Mouse (Mus musculus) forebrain, embryonic 12.5 days (tissue): ENCODE data around the gene Entpd3. TPM values are rescaled to one million over a fixed set of nuclear protein-coding genes. Genes with fewer than 3 reads are reported as not detected.

Source experiments
- ATAC-seq: fragments of 200-750 bp; cut with Nextera tagmentation; 2 replicates; pipeline ENCODE4 v1.8.0; 2017; ENCODE audit warnings: moderate TSS enrichment; ENCODE audit not compliant: low FRiP score
- H3K27ac ChIP-seq: fragments of 300-500 bp; sonication (generic); 2 replicates; pipeline ENCODE4 v1.5.1; 2016; ENCODE audit warnings: mild to moderate bottlenecking
- H3K27me3 ChIP-seq: fragments of 300-500 bp; sonication (generic); 2 replicates; pipeline ENCODE4 v1.6.1; 2016; ENCODE audit warnings: mild to moderate bottlenecking
- H3K36me3 ChIP-seq: fragments of 300-500 bp; sonication (generic); replicated peaks from 2 replicates; pipeline ENCODE4 v1.6.1; 2016; ENCODE audit warnings: mild to moderate bottlenecking
- H3K4me1 ChIP-seq: fragments of 300-500 bp; sonication (generic); 2 replicates; pipeline ENCODE4 v1.6.1; 2016
- H3K4me2 ChIP-seq: fragments of 300-500 bp; sonication (generic); 2 replicates; pipeline ENCODE4 v1.6.1; 2016; ENCODE audit warnings: mild to moderate bottlenecking, moderate library complexity
- H3K4me3 ChIP-seq: fragments of 300-500 bp; sonication (generic); replicated peaks from 2 replicates; pipeline ENCODE4 v1.5.1; 2016; ENCODE audit warnings: mild to moderate bottlenecking
- H3K9ac ChIP-seq: fragments of 300-500 bp; sonication (generic); 2 replicates; pipeline ENCODE4 v1.6.1; 2016; ENCODE audit warnings: mild to moderate bottlenecking
- H3K9me3 ChIP-seq: fragments of 300-500 bp; sonication (generic); 2 replicates; pipeline ENCODE4 v1.6.1; 2016
- WGBS: fragments of 180-500 bp; shearing (Covaris S2); methylation state at CpG from one replicate; pipeline ENCODE4 v1.1.7; 2016; 5-methylcytosine and 5-hydroxymethylcytosine counted together
- polyA plus RNA-seq: library from polyadenylated mRNA; unstranded; fragments of >200 nt; fragmentation: Nextera tagmentation; extraction: Ambion mirVana; gene quantifications from 2 replicates; pipeline ENCODE4 v1.2.1, GENCODE M21; 2016

Entpd3 gene
- polyA plus RNA-seq, 1 experiment from 2014 or later = 0.23 TPM

DNA sequence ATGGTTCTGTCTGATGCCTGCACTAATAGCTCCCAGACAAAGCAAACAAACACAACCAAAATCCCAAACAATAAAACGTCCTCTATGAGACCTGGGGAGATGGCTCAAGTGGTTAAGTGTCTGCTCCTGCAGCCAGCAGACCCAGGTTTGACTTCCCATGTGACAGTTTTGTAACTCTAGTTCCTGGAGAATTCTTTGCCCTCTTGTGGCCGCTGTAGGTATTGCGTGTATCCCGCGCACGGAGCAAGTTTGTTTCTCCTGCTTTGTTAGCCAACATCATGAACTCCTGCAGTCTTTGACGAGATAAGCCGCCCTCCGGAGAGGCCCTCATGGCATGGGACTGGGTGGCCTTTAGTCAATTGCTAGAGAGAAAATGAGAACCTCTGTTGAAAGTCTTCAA, 51.9 kb downstream of the Entpd3 start:
- Histone ChIP-seq H3K4me3 (no peak overlapping the region), H3K36me3 (no peaks in the 10 kb centered on the region), H3K4me1 (peaks cover 29% of the 10 kb centered on the region), H3K9me3 (no peaks in the 10 kb centered on the region), H3K27ac (no peak overlapping the region), H3K4me2 (no peak overlapping the region), H3K9ac (no peak overlapping the region), H3K27me3 (0 out of 2 replicates have a peak, but pooled peaks cover 13% of the 10 kb centered on the region)
- WGBS = 4% methylated on average over 9 of the region's 9 CpGs
- ATAC-seq = no peak

DNA sequence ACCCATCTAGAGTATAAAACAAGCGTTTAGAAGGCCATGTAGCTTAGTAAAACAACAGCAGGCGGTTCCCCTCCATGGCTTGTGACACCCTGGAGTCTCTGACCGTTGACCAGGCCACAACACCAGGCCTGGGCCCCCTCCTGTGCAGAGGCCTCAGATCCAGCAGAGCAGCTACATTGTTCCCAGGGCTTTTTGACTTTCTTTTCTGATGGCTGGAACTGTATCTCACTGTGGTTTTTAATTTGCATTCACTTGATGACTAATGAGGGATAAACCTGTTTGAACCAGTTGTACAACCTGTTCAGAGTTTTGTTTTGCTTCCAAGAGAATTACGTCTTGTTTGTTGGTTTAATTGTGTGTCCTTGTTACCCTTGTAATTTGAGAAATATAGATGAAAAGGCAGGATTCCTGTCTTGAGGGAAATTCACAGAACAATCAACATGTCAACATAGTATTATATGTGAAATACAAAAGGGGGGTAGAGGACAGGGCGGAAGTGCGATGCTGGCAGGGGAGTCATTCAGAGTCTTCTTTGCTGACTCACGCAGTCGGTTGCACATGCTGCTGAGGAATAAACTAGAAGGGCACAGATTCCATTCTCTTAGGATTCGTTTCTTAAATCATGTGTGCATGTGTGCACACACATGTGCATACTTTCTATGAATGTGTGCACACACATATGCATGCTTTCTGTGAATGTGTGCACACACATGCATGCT, 53.9 kb downstream of the Entpd3 start:
- Histone ChIP-seq H3K4me2 (no peak overlapping the region), H3K9me3 (no peaks in the 10 kb centered on the region), H3K27me3 (0 out of 2 replicates have a peak, but pooled peaks cover 13% of the 10 kb centered on the region), H3K9ac (no peak overlapping the region), H3K36me3 (no peaks in the 10 kb centered on the region), H3K4me1 (peaks cover 33% of the 10 kb centered on the region), H3K4me3 (no peak overlapping the region), H3K27ac (no peak overlapping the region)
- 34% methylated on average over 9 of the region's 9 CpGs for WGBS
- no peak for ATAC-seq

DNA sequence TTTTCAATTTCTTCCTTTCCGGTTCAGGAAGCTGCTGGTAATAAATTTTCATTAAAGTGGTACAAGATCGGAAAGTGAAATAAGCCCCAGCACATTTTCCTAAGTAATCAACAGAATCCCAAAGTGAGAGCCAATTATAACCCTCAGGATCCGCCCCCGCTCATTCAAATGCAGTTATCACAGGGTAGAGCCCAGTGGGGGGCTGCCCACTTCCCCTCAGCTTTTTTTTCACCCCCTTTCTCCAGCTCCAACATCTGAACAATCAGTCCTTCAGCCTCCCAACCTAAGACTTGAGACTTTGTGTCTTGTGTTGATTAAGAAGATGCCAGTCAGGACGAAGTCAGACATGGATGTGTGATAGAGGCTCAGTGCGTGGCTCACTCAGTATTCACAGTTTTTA, 55.2 kb downstream of the Entpd3 start:
- Histone ChIP-seq H3K36me3 (no peaks in the 10 kb centered on the region), H3K9ac (no peak overlapping the region), H3K4me3 (no peak overlapping the region), H3K27me3 (0 out of 2 replicates have a peak, but pooled peaks cover 13% of the 10 kb centered on the region), H3K9me3 (no peaks in the 10 kb centered on the region), H3K4me1 (peaks cover 33% of the 10 kb centered on the region), H3K27ac (0 out of 2 replicates have a peak overlapping the region, but pooled peaks have one; percentile 48), H3K4me2 (no peak overlapping the region)
- ATAC-seq = no peak
- 26% methylated on average over 6 of the region's 6 CpGs for WGBS

DNA sequence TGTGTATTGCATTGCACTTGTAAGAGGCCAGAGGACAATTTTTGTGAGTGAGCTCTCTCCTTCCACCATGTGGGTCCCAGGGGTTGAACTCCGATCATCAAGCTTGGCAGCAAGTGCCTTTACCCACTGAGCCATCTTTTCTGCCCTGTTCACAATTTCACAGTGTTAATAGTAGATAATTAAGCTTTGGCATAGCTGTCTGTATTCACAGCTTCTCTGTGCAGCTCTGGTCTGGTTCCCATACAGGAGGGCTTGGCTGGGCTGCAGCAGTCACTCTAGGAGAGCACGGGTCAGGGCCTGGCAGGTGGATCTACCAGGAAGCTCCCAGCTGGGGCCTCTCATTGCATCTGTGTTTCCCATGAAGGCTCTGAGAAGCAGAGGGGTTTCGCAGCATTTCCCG, 55.7 kb downstream of the Entpd3 start:
- no peaks in the 10 kb centered on the region for H3K36me3 ChIP-seq
- no peak overlapping the region for H3K4me3 ChIP-seq
- no peak overlapping the region for H3K4me2 ChIP-seq
- H3K9me3 ChIP-seq = no peaks in the 10 kb centered on the region
- 0 out of 2 replicates have a peak, but pooled peaks cover 13% of the 10 kb centered on the region for H3K27me3 ChIP-seq
- no peak for ATAC-seq
- H3K4me1 ChIP-seq = peaks cover 33% of the 10 kb centered on the region
- peak overlapping the region; percentile 48; the same call in 1 of the 2 replicates for H3K27ac ChIP-seq
- no peak overlapping the region for H3K9ac ChIP-seq
- WGBS = 55% methylated on average over 4 of the region's 4 CpGs

DNA sequence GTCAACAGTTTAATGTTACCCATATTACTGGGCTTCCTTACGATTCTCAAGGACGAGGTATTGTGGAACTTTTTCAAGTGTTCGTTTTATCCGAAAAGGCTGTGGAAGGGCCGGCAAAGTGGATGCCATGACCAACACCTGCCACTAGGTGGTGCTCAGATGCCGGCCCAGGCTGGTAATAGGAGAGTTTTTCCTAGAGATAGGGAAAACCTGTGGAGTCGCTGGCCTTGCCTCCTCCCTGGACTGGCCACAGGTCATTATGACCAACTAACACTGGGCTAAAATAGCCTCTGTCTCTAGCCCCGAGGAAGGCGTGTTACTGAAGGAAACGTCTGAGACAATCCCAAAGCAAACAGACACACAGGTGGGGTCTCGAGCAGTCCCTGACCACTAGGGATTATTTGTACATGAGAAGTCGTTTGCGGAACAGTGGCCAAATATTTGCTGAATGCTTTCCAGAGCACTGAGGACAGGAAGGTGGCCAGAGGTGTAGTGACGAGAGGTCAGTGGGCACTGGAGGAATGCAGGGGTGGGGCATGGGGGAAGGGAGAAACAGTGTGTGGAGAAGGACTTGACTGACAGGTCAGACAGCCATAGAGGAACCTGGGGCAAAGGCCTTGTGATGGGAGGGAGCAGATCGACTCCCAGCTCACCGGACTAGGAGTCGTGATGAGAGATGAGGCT, 62.0 kb downstream of the Entpd3 start:
- WGBS = 22% methylated on average over 17 of the region's 17 CpGs
- Histone ChIP-seq H3K4me2 (no peak overlapping the region), H3K36me3 (no peaks in the 10 kb centered on the region), H3K9ac (no peak overlapping the region), H3K4me3 (no peak overlapping the region), H3K4me1 (peaks cover 26% of the 10 kb centered on the region), H3K27ac (no peak overlapping the region), H3K9me3 (no peaks in the 10 kb centered on the region), H3K27me3 (0 out of 2 replicates have a peak, but pooled peaks cover 3% of the 10 kb centered on the region)
- peak; percentile 42; the same call in 1 of the 2 replicates for ATAC-seq

DNA sequence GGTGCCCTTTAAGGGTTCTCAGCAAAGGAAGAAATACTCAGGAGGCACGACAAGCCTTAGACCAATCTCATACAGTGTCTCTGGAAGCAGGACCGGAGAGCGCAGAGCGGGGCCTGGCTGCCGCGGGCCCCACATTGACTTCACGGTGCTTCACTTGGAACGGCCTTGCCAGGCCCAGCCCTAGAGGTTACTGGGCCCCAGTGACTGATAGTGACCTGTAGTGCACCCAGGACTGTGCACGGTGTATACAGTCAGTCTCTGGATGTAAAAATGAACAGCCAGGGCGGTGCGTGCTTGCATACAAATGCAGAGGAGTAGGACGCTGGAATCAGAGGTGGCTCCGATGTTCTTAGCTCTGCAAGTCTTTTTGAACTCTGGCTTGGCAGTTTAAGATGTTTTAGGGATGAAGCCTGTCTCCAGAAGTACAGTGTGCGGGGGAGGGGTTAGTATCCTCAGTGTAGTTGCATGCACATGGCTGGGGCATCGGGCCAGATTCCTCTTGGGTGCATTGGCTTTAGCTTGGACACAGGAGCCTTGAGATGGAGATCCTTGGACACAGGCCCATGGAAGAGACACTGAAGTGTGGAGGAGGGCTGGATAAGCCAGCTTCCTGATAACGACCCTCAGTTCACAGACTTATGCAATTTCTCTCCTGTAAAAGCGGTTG, 62.7 kb downstream of the Entpd3 start:
- peaks cover 1% of the 10 kb centered on the region; the same call in 1 of the 2 replicates for H3K9me3 ChIP-seq
- peak overlapping the region; percentile 28 for H3K4me2 ChIP-seq
- H3K9ac ChIP-seq = no peak overlapping the region
- 55% methylated on average over 17 of the region's 17 CpGs for WGBS
- 0 out of 2 replicates have a peak, but pooled peaks cover 3% of the 10 kb centered on the region for H3K27me3 ChIP-seq
- peak; percentile 27; the same call in 1 of the 2 replicates for ATAC-seq
- peak overlapping the region; percentile 5; the same call in 1 of the 2 replicates for H3K27ac ChIP-seq
- H3K4me1 ChIP-seq = peaks cover 26% of the 10 kb centered on the region
- H3K4me3 ChIP-seq = no peak overlapping the region
- no peaks in the 10 kb centered on the region for H3K36me3 ChIP-seq

DNA sequence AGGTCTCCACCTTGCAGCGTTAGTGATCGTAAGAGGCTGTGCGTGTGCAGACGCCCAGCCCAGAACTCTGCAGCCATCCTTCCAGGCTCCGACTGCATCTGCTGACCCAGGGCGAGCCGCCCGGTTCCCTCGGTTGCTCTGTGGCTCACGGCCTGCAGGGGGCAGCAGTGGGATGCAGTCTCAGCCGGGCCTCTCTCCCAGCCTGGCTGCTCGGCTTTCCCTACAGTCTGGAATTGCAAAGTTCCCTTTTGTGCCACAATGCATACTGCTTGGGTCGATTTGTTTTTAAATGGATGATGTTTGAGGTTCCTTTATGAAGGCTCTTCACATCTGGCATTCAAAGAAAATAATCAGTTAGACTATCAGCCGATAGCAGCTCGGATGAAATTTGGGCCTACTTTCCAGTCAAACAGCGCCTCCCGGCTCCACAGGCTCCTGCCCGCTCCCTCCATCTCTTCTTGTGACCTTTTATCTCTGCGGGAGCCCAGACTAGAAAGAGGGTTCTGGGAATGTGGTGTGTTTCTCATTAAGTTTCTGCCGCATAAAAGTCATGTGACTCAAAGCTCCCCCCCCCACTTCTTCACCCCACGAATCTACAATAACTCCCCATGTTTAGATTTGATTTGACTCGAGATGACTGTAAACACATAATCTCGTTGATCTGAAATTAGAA, 63.4 kb downstream of the Entpd3 start:
- Histone ChIP-seq H3K27me3 (0 out of 2 replicates have a peak, but pooled peaks cover 3% of the 10 kb centered on the region), H3K9me3 (peaks cover 8% of the 10 kb centered on the region), H3K4me1 (peaks cover 23% of the 10 kb centered on the region), H3K4me3 (no peak overlapping the region), H3K36me3 (no peaks in the 10 kb centered on the region), H3K9ac (peak overlapping the region; percentile 21; the same call in 1 of the 2 replicates), H3K27ac (peak overlapping the region; percentile 5; the same call in 1 of the 2 replicates), H3K4me2 (peak overlapping the region; percentile 28)
- 2% methylated on average over 23 of the region's 23 CpGs for WGBS
- ATAC-seq = peak; percentile 88

DNA sequence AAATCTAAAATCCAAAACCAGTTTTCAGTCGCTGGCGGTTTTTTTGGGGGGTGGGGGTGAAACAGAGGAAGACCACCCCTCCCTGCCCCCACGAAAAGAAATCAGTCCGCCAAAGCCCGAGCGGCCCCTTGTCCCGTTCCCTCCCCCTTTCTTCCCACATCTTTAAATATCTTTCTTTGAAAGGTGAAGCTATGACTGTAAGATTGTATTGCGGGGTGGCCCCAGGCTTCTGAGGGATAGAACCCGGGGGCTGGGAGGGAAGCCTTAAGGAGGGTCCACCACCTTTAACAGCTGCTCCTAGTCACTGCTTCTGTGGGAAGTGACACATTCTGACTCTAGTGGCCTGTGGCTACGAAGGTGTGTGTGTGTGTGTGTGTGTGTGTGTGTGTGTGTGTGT, 63.9 kb downstream of the Entpd3 start:
- H3K9ac ChIP-seq = peak overlapping the region; percentile 21; the same call in 1 of the 2 replicates
- H3K27me3 ChIP-seq = 0 out of 2 replicates have a peak, but pooled peaks cover 3% of the 10 kb centered on the region
- H3K9me3 ChIP-seq = peaks cover 11% of the 10 kb centered on the region
- H3K4me2 ChIP-seq = peak overlapping the region; percentile 28
- peak; percentile 18; the same call in 1 of the 2 replicates for ATAC-seq
- H3K4me1 ChIP-seq = peaks cover 23% of the 10 kb centered on the region
- no peak overlapping the region for H3K4me3 ChIP-seq
- no peaks in the 10 kb centered on the region for H3K36me3 ChIP-seq
- no peak overlapping the region; the same call in 1 of the 2 replicates for H3K27ac ChIP-seq
- WGBS = 10% methylated on average over 10 of the region's 10 CpGs

DNA sequence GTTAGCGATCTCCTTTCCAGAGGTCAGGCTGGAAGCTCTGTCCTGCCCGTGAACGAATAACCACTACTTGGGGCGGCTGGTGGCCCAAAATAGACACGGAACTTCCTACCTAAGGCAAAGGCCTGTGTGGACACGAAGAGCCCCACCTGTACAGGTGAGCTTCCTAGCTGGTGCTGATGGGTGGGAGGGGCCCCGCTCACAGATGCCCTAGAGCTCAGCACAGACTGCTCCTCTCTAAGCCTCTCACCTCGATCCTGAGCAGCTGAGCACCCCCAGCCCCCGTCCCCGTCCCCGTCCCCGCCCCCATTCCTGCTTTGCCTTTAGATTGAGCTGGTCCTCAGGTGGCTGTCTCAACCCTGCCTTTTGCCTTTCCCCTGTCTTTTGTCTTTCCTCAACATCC, 64.3 kb downstream of the Entpd3 start:
- Histone ChIP-seq H3K4me1 (peaks cover 23% of the 10 kb centered on the region), H3K27ac (no peak overlapping the region), H3K9me3 (peaks cover 11% of the 10 kb centered on the region), H3K27me3 (0 out of 2 replicates have a peak, but pooled peaks cover 3% of the 10 kb centered on the region), H3K9ac (no peak overlapping the region), H3K4me2 (peak overlapping the region; percentile 28; the same call in 1 of the 2 replicates), H3K36me3 (no peaks in the 10 kb centered on the region), H3K4me3 (no peak overlapping the region)
- no peak for ATAC-seq
- 28% methylated on average over 12 of the region's 12 CpGs for WGBS

DNA sequence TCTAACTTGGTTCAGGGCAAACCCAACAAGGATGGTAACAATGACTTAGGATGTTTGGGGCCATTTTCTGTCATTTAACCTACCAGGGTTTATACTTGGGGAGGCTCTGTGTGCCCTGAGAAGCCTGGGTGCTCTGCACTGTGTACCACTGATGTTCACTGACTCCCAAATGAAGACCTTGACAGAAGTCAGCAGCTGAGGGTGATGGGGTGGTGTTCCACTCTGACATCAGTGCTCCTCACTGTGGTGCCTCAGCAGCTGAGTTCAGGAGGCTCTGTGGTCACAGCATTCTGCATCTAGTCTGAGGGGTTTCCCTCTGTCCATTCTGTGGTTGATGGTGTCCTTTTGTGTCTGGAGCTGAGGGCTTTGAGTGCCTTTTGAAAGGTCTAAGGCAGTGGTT, 71.4 kb downstream of the Entpd3 start:
- H3K36me3 ChIP-seq = no peaks in the 10 kb centered on the region
- no peaks in the 10 kb centered on the region; the same call in 1 of the 2 replicates for H3K4me1 ChIP-seq
- H3K4me3 ChIP-seq = no peak overlapping the region
- no peak overlapping the region for H3K27ac ChIP-seq
- H3K27me3 ChIP-seq = no peaks in the 10 kb centered on the region
- no peak overlapping the region for H3K9ac ChIP-seq
- ATAC-seq = no peak
- no peak overlapping the region for H3K4me2 ChIP-seq
- H3K9me3 ChIP-seq = peaks cover 11% of the 10 kb centered on the region

DNA sequence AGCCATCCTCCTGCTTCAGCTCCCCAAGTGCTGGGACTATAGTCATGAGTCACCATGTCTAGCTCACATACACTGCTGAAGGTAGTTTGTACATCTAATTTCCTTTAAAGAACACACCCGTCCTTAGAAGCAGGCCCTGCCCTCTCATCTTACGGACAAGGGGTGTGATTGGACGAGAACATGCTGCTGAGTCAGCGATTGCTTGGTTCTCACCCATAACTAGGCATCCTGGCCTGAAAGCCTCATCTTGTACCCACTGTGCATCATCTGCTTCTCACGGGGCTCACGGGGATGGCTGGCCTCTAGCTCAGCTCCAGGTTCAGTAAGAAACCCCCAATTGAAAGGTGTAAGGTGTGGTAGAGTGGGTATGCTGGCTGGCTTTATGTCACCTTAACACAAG, 74.4 kb downstream of the Entpd3 start:
- no peak overlapping the region for H3K4me3 ChIP-seq
- ATAC-seq = no peak
- H3K4me1 ChIP-seq = peaks cover 10% of the 10 kb centered on the region
- no peak overlapping the region for H3K27ac ChIP-seq
- H3K36me3 ChIP-seq = no peaks in the 10 kb centered on the region
- 93% methylated on average over 6 of the region's 6 CpGs for WGBS
- H3K27me3 ChIP-seq = no peaks in the 10 kb centered on the region
- H3K4me2 ChIP-seq = no peak overlapping the region
- H3K9me3 ChIP-seq = no peaks in the 10 kb centered on the region
- H3K9ac ChIP-seq = no peak overlapping the region
